Mouse (Mus musculus) layer of hippocampus, adult 2 months (tissue): ENCODE results near the gene Tdrd9. TPM values are rescaled to one million over a fixed set of nuclear protein-coding genes. Genes with fewer than 3 reads are reported as not detected.
"Not testable (repeated sequence)": the region's sequence is repeated elsewhere in the genome, so short reads cannot be mapped to it uniquely, and the experiment has no call there.

Source experiments
- DNase-seq, 2 experiments: peaks; one replicate each; pipeline ENCODE4 v3.0.0; 2022; ENCODE audit warnings: low spot score in 2 of 2
- H3K27ac ChIP-seq: fragments of 200-600 bp; 2 replicates; pipeline ENCODE4 v1.8.1; 2022
- H3K4me3 ChIP-seq: fragments of 200-600 bp; 2 replicates; pipeline ENCODE4 v1.8.1; 2022; ENCODE audit warnings: mild to moderate bottlenecking
- CTCF ChIP-seq: fragments of 200-600 bp; conservative IDR thresholded peaks from 2 replicates; pipeline ENCODE4 v1.8.1; 2022; ENCODE audit warnings: antibody characterized with exemption, mild to moderate bottlenecking, moderate library complexity
- total RNA-seq, 2 experiments: library from RNA; stranded (reverse); gene quantifications; 2 replicates each; pipeline ENCODE4 v1.2.3; 2021

The Tdrd9 gene
- total RNA-seq, 2 experiments from 2014 or later, result 0.44 TPM; not detected in 1

GRCm38 (mm10) chr12:111945115-111945514, 26.2 kb upstream of the Tdrd9 start:
- DNase-seq, result no peak
- H3K4me3 ChIP-seq, result no peak overlapping the region
- TF ChIP-seq CTCF, result no peak
- H3K27ac ChIP-seq, result peak overlapping the region; percentile 64

- H3K4me3 ChIP-seq, DNase-seq: not testable (repeated sequence)
- peak overlapping the region; percentile 14; the same call in 1 of the 2 replicates for H3K27ac ChIP-seq
Measured at GRCm38 (mm10) chr12:111945765-111946655, 25.3 kb upstream of the Tdrd9 start.

DNA sequence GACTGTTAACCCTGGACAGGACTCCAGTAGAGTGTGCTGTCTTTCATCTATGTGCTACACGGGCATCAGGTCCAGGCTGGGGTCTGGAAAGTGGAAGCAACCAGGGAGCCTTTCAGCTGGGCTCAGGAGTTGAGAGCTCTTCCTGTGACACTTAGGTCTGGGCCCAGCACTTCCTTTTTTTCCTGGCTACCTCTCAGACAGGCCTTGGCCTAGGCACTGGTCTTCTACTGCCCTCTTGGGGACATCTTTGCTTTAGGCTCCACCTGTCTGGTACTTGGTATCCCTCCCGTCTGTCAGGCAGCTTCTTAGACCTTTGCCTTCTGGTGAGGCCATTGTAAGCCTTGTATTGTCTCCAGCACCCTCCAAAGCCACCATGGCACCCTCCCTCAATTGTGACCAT, 24.6 kb upstream of the Tdrd9 start:
- H3K4me3 ChIP-seq, result no peak overlapping the region
- peak; percentile 80 for TF ChIP-seq CTCF
- peak; percentile 42 to 47 for DNase-seq

GRCm38 (mm10) chr12:111950486-111950885, 20.9 kb upstream of the Tdrd9 start:
- TF ChIP-seq CTCF, result no peak
- peak overlapping the region; percentile 83 for H3K27ac ChIP-seq
- DNase-seq, result no peak
- no peak overlapping the region for H3K4me3 ChIP-seq

More for the DNA sequence above, 24.6 kb upstream of the Tdrd9 start:
- 0 out of 2 replicates have a peak overlapping the region, but pooled peaks have one; percentile 14 for H3K27ac ChIP-seq

DNA sequence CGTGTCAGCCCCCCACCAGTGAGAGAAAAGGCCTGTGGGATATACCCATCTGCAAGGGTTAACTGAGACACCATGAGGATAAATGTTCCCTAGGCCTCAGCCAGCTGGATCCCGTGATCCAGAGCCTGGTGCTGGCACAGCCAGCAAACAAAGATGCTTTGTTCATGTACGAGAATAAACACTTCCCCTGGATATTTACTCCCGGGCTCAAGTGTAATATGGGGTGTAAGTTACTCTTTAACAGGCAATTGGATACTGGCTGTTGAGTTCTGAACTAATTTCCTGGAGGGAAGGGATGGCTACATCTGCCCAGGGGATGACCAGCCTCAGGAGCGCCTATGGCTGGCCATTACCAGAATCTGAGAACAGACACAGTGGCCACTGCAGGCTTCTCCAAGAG, 19.7 kb upstream of the Tdrd9 start:
- no peak for TF ChIP-seq CTCF
- Histone ChIP-seq H3K4me3 (no peak overlapping the region), H3K27ac (peak overlapping the region; percentile 83)
- peak in 1 of 2 experiments; percentile 32 for DNase-seq

GRCm38 (mm10) chr12:111956173-111956572, 15.2 kb upstream of the Tdrd9 start:
- DNase-seq, result no peak
- no peak for TF ChIP-seq CTCF
- Histone ChIP-seq H3K4me3 (no peak overlapping the region), H3K27ac (no peak overlapping the region)

- DNase-seq, result peak; percentile 69 to 80
- peak; percentile 93 for TF ChIP-seq CTCF
- Histone ChIP-seq H3K27ac (peak overlapping the region; percentile 7; the same call in 1 of the 2 replicates), H3K4me3 (no peak overlapping the region)
Measured at GRCm38 (mm10) chr12:111958101-111958865, 13.1 kb upstream of the Tdrd9 start.

DNA sequence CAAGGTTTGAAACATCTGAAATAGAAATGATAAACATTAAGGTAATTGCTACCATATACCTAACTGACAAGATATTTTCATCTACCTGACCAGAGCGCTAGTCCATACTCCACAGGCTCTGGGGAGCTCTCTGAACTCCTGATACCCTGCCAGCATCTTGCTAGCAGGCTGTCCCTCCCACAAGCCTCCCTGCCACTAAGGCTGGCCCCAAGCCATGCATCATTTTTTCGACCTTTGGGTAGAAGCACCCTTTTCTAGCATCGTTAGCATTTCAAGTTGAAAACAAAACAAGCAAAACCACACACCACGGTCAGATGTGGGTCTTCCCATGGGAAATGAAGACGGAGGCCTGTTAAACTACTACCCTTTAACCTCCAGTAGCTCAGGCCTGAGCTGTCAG, 8.0 kb upstream of the Tdrd9 start:
- DNase-seq, result no peak

GRCm38 (mm10) chr12:111966683-111967173, 4.6 kb upstream of the Tdrd9 start, which contains the start of gene Atp5mpl:
Gene Atp5mpl, minus strand, starts transcription at chr12:111966977.
- Histone ChIP-seq H3K4me3 (peak within 1 kb of the TSS; percentile 92), H3K27ac (peak within 1 kb of the TSS; percentile 98)
- TF ChIP-seq CTCF, result peak; percentile 98
- DNase-seq, result peak; percentile 94 to 100

More for the DNA sequence above, 8.0 kb upstream of the Tdrd9 start:
- H3K4me3 ChIP-seq, result no peak overlapping the region
- no peak for TF ChIP-seq CTCF
- no peak overlapping the region for H3K27ac ChIP-seq

GRCm38 (mm10) chr12:111970085-111970484, 1.3 kb upstream of the Tdrd9 start:
- no peak for DNase-seq
- no peak for TF ChIP-seq CTCF
- H3K4me3 ChIP-seq, result no peak overlapping the region
- H3K27ac ChIP-seq, result no peak overlapping the region

GRCm38 (mm10) chr12:111972504-111972903, 1.1 kb downstream of the Tdrd9 start:
- Histone ChIP-seq H3K27ac (no peak overlapping the region), H3K4me3 (no peak overlapping the region)
- no peak for DNase-seq
- TF ChIP-seq CTCF, result no peak

DNA sequence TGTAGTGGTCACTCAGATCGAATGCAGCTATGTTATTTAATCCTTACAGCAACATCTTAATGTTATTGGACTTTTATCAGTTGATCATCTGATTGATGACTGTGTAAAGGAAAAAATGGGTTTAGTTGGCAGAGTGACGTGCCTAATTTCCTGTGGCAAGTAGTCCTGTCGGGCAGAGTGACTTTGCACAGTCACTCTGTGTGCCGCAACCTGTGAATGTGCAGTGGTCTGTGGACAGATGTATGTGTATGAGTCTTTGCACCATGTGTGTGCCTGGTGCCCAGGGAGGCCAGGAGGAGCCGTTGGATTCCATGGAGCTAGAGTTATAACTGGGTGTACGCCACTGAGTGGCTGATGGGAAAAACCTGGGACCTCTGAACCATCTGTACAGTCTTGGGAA, 3.2 kb downstream of the Tdrd9 start:
- no peak for DNase-seq
- H3K27ac ChIP-seq, result no peak overlapping the region
- no peak for TF ChIP-seq CTCF
- H3K4me3 ChIP-seq, result no peak overlapping the region

DNA sequence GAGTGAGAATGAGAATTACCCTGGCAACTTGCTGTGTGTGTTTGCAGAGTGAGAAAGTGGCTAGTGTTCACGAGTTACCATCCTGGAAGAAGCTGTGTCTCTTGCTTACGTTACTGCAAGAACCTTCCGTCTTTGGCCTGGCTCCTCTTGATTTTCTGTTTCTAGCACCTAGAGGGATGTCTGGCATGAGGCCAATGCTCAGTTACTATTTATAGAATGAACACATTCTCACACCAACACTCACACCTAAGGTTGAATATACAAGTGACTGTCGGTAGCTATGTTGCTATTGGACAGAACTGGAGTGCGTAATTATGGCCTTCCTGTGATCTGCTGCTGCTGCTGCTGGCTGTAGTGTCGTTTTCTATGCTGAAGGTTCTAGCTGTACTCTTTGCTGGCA, 5.8 kb downstream of the Tdrd9 start:
- Histone ChIP-seq H3K4me3 (no peak overlapping the region), H3K27ac (no peak overlapping the region)
- DNase-seq, result no peak
- no peak for TF ChIP-seq CTCF
